Mouse (Mus musculus): ENCODE measurements at regions not wholly inside any gene's neighbourhood (a gene's known extent, or its start where the extent isn't known, plus 50 kb on each side); places are given as distances from the start of the nearest gene placed in this dataset.

DNA sequence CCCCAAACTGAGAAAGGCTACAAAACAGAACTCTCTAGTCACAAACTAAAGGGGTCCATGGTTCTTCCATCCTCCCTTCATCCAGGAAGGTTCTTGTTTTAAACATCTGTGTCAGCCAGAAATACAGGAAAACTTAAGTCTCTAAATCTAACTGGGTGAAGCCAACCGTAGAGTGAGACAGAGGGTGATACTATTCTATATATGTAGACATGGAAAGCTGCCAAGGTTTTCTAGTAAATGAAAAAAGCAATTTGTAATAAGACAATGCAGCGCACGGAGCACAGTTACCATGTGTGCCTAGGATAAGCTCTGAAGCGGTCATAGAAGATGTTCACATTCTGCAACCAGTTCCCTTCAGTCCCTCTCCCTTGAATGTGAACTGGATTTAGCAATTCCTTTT is 55.4 kb downstream of the Ppp1r3c start:
- no peaks in the 10 kb centered on the region for H3K9me3 ChIP-seq (replicated peaks)
- H3K27ac ChIP-seq, result no peak overlapping the region
- no peaks in the 10 kb centered on the region for H3K36me3 ChIP-seq
- no peak overlapping the region for H3K4me3 ChIP-seq (replicated peaks)
- no peak overlapping the region for H3K9ac ChIP-seq
- H3K27me3 ChIP-seq, result no peaks in the 10 kb centered on the region
- no peak for ATAC-seq (replicated peaks; ENCODE audit: low FRiP score)
- no peak overlapping the region for H3K4me2 ChIP-seq
- H3K4me1 ChIP-seq, result peaks cover 34% of the 10 kb centered on the region
- WGBS, result 60% methylated on average over 4 of the region's 4 CpGs

DNA sequence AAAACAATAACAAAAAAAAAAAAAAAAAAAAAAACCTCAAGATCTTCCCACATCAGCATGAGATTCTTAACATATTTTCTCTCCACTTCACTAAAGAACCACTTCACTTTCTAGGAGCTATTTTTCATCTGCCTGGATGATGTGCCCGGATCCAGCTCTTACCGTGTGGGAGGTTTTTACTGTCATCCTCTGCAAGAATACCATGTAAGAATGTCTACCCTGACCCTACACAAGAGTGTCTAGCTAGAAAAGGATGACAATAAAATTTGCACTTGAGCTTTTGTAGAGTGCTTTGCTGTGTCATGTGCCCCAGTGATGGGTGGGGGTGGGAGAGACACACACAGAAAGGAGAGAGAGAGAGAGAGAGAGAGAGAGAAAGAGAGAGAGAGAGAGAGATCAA is 56.1 kb downstream of the Ppp1r3c start:
- WGBS, result 42% methylated on average over 2 of the region's 2 CpGs
- H3K4me2 ChIP-seq, result no peak overlapping the region
- peaks cover 34% of the 10 kb centered on the region for H3K4me1 ChIP-seq
- no peak overlapping the region for H3K4me3 ChIP-seq (replicated peaks)
- H3K9ac ChIP-seq, result no peak overlapping the region
- H3K27me3 ChIP-seq, result no peaks in the 10 kb centered on the region
- H3K9me3 ChIP-seq (replicated peaks), result no peaks in the 10 kb centered on the region
- H3K36me3 ChIP-seq, result no peaks in the 10 kb centered on the region
- ATAC-seq (replicated peaks; ENCODE audit: low FRiP score), result no peak
- no peak overlapping the region for H3K27ac ChIP-seq

DNA sequence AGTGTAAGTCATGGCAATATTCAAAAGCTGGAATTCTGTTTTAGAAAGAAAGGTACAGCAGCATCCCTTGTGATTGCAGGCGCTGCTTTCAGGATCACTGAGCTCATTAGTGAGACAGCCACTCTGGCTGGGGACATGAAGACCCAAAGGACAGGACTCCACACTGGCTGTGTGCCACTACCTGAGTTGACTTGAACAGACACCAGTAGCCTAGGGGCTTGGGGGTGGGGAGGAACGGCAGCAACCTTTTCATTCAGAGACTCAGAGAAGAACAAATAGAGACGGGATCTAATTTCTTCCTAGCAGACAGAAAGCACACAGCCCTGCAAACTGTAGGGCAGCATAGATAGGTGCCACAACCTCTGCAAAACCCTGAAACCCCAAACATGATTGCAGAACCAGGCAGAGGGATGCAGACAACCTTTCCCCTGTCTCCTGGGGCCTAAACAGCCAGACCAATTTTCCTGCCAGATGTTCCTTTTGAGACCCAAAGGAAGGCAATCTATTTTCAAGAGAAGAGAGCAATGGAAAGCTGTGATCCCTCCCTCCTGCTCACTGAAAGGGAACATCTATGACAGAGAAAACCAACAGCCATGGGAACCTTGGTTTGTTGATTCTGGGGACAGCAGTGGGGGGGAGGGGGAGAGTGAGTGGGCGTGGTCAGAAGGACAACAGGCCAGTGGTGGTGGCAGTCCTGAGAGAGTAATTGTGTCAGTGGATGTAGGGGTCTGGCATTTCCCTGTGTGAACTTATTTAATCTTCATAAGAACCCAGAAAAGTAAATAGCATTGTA is 57.2 kb downstream of the Ppp1r3c start:
- no peaks in the 10 kb centered on the region for H3K9me3 ChIP-seq (replicated peaks)
- H3K4me2 ChIP-seq, result no peak overlapping the region
- peak overlapping the region; percentile 85 for H3K27ac ChIP-seq
- H3K27me3 ChIP-seq, result no peaks in the 10 kb centered on the region
- no peak overlapping the region for H3K4me3 ChIP-seq (replicated peaks)
- H3K9ac ChIP-seq, result no peak overlapping the region
- ATAC-seq (replicated peaks; ENCODE audit: low FRiP score), result peak; percentile 82
- WGBS, result 25% methylated on average over 4 of the region's 4 CpGs
- no peaks in the 10 kb centered on the region for H3K36me3 ChIP-seq
- H3K4me1 ChIP-seq, result peaks cover 34% of the 10 kb centered on the region

DNA sequence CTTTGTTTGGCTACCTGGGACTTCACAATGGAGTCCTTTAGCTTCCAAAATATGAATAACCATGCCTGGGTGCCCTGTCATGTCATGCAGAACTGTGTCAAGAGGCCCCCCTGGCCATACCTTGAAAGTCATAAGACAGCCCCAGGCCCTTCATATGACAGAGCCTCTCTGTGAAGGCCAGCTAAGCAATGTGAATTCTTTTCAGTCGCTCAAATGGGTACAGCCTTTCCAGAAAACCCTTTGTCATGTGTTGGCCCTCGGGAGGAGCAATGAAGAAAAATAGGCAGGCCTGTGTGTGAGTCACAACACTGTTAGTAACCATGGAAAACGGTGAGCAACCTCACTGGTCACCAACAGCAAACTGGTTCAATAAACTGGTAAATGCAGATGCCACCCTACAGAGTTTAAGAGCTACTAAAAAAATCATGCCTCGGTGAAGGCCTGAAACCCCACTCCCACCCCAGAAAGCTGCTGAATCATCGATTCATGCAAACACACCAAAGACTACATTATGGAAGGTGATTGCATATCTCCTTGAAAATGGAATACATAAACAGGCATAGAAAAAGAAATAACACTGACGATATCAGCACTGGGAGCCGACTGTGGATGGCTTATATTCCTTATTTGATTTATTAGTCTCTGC is 57.9 kb downstream of the Ppp1r3c start:
- no peaks in the 10 kb centered on the region for H3K27me3 ChIP-seq
- WGBS, result 61% methylated on average over 7 of the region's 7 CpGs
- H3K9ac ChIP-seq, result no peak overlapping the region
- H3K9me3 ChIP-seq (replicated peaks), result no peaks in the 10 kb centered on the region
- H3K27ac ChIP-seq, result peak overlapping the region; percentile 85
- no peaks in the 10 kb centered on the region for H3K36me3 ChIP-seq
- H3K4me2 ChIP-seq, result no peak overlapping the region
- H3K4me3 ChIP-seq (replicated peaks), result no peak overlapping the region
- ATAC-seq (replicated peaks; ENCODE audit: low FRiP score), result no peak
- H3K4me1 ChIP-seq, result peaks cover 34% of the 10 kb centered on the region

DNA sequence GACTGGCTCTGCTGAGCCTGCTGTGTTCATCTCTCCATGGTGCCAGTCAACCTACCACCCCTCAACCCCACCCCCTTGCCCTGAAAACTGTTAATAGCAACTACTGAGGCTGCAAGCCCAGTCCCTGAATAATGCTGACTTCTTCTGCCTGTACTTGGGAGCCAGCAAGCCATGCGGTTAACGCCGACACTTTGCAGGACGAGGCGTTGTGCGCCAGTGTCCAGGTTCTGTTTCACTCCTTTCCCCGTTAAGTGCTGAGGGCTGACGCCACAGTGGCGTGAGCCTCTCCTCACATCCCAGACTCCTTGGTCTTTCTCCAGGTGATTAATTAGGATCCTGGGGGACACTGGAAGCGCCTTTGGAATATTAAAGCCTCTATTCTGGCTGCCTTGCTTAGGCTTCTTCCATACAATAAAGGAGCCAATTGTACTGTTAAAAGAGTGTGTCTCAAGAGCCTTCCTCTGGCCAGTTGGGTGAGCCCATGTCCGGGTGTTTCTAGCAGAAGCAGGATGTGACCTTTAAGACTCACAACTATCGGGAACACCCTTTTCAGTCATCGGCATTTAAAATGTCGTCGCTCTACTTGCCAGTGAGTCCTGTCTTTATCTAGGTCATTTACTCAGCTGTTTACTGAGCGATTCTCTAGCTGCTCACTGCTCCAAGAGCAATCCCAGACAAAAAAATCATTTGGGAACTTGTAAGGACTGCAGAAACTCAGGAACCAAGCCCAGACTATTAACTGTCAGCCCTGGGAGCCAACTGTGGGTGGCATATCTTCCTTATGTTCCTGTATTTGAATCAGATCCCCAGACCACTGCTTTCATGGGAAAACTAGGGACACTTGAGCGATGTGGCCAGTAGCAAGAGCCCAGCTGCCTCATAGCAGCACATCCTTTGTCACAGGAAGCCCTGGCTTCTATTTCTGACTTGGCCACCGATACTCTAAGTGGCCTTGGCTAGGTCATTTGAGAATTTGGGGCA is 59.1 kb downstream of the Ppp1r3c start:
- 73% methylated on average over 18 of the region's 18 CpGs for WGBS

DNA sequence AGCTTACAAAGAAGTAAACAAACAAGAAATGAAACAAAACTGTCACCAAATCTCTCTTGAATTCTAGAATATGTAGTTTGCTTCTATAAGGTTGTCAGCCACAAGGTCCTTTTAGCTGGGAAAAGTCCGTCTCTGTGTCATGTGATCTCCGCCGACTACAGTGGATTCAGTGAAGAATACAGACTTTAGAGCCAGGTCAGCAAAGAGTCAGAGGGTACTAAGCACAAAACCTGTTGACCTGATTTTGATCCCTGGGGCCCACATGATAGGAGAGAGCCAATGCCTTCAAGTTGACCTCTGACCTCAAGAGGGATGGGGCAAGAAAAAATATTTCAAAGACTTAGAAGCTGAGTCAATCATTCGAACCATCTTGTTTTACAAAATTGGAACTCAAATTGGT is 61.5 kb downstream of the Ppp1r3c start:
- ATAC-seq (replicated peaks; ENCODE audit: low FRiP score), result no peak
- no peaks in the 10 kb centered on the region for H3K36me3 ChIP-seq

More for the DNA sequence above, 59.1 kb downstream of the Ppp1r3c start:
- no peaks in the 10 kb centered on the region for H3K9me3 ChIP-seq (replicated peaks)
- H3K4me1 ChIP-seq, result peaks cover 34% of the 10 kb centered on the region
- H3K4me2 ChIP-seq, result no peak overlapping the region
- H3K9ac ChIP-seq, result no peak overlapping the region
- H3K36me3 ChIP-seq, result no peaks in the 10 kb centered on the region
- no peak overlapping the region for H3K4me3 ChIP-seq (replicated peaks)
- no peak overlapping the region for H3K27ac ChIP-seq
- H3K27me3 ChIP-seq, result no peaks in the 10 kb centered on the region
- ATAC-seq (replicated peaks; ENCODE audit: low FRiP score), result no peak

GRCm38 (mm10) chr19:36670813-36671212 is 65.6 kb downstream of the Ppp1r3c start:
- H3K9ac ChIP-seq, result no peak overlapping the region
- H3K27ac ChIP-seq, result no peak overlapping the region
- no peaks in the 10 kb centered on the region for H3K36me3 ChIP-seq
- H3K4me2 ChIP-seq, result no peak overlapping the region
- H3K27me3 ChIP-seq, result no peaks in the 10 kb centered on the region
- no peak for ATAC-seq (replicated peaks; ENCODE audit: low FRiP score)
- WGBS, result 64% methylated on average over 7 of the region's 7 CpGs
- H3K4me3 ChIP-seq (replicated peaks), result no peak overlapping the region
- H3K4me1 ChIP-seq, result peaks cover 19% of the 10 kb centered on the region
- no peaks in the 10 kb centered on the region for H3K9me3 ChIP-seq (replicated peaks)

More for the DNA sequence above, 61.5 kb downstream of the Ppp1r3c start:
- no peak overlapping the region for H3K9ac ChIP-seq
- no peak overlapping the region for H3K4me3 ChIP-seq (replicated peaks)
- 79% methylated on average over 4 of the region's 4 CpGs for WGBS
- H3K9me3 ChIP-seq (replicated peaks), result no peaks in the 10 kb centered on the region
- H3K4me1 ChIP-seq, result peaks cover 30% of the 10 kb centered on the region
- H3K4me2 ChIP-seq, result no peak overlapping the region
- H3K27me3 ChIP-seq, result no peaks in the 10 kb centered on the region
- H3K27ac ChIP-seq, result no peak overlapping the region
